Mouse (Mus musculus) spleen, postnatal 10 days (tissue): ENCODE results near the gene Vmn1r203.
"Not testable (repeated sequence)": the region's sequence is repeated elsewhere in the genome, so short reads cannot be mapped to it uniquely, and the experiment has no call there.

ENCODE experiments used
- DNase-seq, 2 experiments: peaks; one replicate each; pipeline ENCODE4 v3.0.0; 2021 to 2022; ENCODE audit warnings: low spot score in 2 of 2

Vmn1r203 gene

DNA sequence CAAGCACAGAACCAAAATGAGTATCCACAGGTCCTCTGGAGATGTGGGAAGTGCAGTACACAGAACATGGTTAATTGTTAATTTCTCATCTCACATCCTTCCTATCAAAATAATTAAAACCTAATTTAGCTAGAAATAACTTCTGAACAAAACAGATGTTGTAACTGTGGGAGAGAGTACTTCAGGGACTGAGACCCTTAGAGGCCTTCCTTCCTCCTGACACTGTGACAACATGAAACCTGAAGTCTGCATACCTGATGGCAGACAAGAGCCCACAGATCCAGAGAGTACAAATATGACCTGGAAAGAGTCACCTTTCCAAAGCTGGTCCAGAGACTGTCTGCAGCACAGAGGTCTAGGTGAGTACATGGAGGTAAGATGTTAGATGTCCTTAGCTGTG, at the start of gene Vmn1r203:
Gene Vmn1r203 (plus strand): TSS at position 301 of the 400 bp plus-strand sequence.
- no peak for DNase-seq

DNA sequence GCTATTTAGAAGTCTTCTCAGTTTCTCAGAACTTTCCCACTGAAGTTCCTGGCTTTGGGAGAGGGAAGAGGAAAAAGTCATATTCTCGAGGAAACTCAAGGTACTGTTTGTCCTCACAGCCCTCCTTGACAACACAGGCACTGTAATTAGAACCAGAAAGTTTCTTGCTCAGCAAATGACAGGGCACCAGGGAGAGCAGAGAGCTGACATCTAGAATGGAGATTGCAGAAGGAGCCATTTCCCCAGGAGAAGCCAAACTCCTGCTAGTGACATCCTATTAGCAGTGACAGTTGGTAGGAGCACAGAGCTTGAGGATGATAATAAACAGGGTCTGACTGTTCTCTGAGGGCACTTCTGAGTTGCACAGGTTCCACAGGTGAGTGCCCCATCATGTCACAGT, 46.3 kb upstream of the Vmn1r203 start, which contains the start of gene Vmn1r201:
Gene Vmn1r201 (plus strand): TSS at position 301 of the 400 bp plus-strand sequence.
- DNase-seq: no peak

DNA sequence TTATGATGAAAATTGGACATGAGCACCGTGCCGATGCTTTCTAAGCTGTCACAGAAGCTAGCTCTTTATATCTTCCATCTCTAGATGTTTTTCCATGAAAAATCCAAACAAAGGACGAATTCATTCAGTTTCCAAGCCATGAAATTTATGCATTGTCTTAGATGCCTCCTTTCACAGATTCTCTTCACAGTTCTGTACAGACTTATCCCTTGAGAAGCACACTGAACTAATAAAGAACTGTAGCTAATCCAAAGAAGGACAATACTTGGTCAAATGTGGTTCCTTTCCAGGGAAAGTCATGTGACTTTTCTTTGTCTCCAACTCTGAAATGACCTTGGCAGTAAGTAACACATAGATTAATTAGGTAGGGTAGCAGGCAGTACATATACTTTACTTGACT, 15.5 kb upstream of the Vmn1r203 start:
- no peak for DNase-seq

DNA sequence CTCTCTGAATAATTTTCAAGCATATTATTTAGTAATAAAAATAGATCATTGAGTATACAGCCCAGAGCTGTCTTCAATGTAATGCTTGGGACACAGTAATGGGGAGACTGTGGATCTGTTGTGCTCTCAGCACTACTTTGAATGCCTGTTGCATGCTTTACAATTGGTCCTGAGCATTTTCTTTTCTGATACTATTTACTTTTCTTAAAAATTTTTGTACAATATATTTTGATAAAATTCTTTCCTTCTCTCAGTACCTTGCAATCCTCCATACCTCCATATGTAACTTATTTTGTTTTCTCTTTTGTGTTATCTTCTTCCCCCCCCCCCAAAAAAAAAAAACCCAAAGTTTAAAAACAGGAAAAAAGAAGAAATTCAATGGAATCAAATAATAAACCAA, 12.6 kb upstream of the Vmn1r203 start, which contains the start of gene Vmn1r202:
Gene Vmn1r202 (minus strand): TSS at position 101 of the 400 bp plus-strand sequence.
- DNase-seq: no peak

DNA sequence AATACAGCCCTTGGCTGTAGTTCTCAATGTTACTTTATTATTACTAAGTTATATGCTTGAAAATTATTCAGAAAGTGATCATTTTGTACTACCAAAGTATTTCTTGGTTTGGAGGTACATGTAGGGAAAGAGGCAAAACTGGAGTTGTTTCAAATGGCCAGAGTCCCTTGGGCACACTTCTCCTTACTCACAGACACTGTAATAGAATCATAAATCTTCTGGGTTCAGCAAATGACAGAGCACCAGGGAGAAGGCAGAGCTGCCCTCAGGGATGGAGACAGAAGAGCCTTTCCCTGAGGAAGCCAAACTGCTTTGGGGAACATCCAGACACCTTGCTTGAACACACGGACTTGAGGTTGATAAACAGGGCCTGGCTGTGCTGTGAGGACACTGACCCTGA, 35.0 kb downstream of the Vmn1r203 start, which contains the start of gene Vmn1r204:
Gene Vmn1r204 (plus strand): TSS at position 301 of the 400 bp plus-strand sequence.
- DNase-seq: not testable (repeated sequence)

DNA sequence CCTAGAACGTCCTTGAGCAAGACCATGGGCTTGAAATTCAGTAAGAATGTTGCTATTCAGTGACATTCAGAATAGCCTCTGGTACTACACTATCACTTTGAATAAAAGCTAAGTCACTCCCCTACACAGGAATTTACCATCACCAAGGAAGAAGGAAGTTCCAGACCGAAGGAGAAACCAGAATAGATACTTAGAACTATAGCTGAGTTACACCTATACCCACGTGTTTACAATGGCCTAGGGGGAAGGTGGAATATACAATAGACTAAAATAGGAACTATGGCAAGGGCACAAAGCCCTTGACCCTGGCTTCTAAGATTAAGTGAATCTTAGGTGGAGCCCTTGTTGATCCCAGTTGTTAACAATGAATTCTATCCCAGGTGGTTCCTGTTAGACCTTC, 57.0 kb downstream of the Vmn1r203 start:
- DNase-seq: not testable (repeated sequence)
